Mouse (Mus musculus): ENCODE results near the gene Rnf39.
A peak's percentile ranks its signal among the peaks of the same experiment; 100 is the strongest.

Rnf39 gene

DNA sequence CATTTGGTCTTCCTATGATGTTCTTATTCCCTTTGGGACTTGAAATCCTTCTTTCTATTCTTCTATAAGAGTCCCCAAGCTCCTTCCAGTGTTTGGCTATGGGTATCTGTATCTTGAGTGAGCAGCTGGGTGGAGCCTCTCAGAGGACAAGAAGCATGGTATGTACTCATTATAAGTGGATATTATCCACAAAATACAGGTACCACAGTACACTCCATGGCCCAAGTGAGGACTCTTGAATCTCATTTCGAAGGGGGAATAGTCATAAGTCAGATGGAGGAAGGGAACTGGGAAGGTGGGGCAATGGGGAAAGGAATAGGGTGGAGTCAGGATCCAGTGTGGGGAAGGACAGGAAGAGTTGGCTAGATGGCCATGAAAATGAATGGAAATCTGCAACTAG, 10.3 kb downstream of the Rnf39 start:
- TF ChIP-seq GATA4 (IDR thresholded peaks at IDR 0.05; ENCODE audit: insufficient replicate concordance, low read length): no peak

DNA sequence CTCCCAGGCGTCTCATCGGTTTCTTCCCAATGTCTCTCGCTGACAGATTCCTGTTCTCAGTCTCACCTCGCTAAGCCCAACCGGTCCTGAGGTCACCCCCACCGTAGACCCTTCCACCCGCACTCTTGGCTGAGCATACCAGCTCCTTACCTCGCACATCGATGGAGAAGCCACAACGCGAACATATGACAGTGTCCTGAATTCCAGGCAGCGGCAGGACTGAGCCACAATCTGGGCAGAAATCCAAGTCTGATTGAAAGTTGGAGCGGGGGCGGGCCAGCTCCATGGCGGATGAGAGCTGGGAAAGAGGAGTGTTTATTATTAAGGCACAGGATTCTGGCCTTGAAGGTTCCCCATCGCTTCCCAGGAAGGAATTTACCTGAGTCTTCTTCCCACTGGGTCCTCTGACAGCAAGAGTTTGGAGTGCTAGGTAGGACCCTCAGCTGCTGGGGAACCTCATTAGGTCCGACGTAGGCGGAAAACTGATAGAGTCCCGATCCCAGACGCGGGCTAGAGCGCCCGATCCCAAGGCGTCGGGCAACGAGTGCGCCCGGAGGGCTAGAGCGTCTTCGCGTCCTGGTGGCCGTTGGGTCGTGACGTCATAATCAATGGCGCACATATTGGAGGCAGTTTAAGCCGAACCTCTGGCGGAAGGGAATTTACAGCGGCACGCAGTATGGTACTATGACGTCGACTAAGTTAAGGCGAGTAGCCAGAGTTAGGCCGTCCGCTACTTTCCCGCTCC, 15.5 kb downstream of the Rnf39 start, which contains the start of the genes Znrd1 and Znrd1as:
Znrd1 (minus strand) TSS at position 561 of the 745 bp plus-strand sequence.
Znrd1as (plus strand) TSS at position 594 of the 745 bp plus-strand sequence.
- TF ChIP-seq GATA4 (IDR thresholded peaks at IDR 0.05; ENCODE audit: insufficient replicate concordance, low read length): peak; percentile 71; the same call in 1 of the 2 replicates

DNA sequence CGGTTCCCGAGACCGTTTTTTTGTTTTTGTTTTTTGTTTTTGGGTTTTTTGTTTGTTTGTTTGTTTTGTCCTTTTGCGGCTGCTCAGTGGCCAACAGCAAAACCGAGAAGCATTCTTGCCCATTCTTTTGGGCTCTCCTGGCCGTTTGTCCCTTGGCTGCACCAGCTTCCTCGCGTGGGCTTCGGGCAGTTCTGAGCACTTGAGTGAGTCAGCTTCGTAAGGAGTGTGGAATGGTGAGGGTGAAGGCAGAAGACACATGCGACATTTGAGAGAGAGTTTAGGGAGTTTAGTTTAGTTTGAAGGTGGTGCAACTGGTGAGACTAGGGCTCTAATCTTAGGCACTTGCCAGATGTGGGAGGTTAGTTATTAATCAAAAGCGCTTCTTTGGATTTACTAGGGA, 16.2 kb downstream of the Rnf39 start:
- TF ChIP-seq GATA4 (IDR thresholded peaks at IDR 0.05; ENCODE audit: insufficient replicate concordance, low read length): no peak

GRCm38 (mm10) chr17:36961125-36961524, 18.4 kb downstream of the Rnf39 start:
- no peak for TF ChIP-seq GATA4 (IDR thresholded peaks at IDR 0.05; ENCODE audit: insufficient replicate concordance, low read length)

- TF ChIP-seq GATA4 (IDR thresholded peaks at IDR 0.05; ENCODE audit: insufficient replicate concordance, low read length): no peak
Observed at GRCm38 (mm10) chr17:36966875-36967274, 24.2 kb downstream of the Rnf39 start.

DNA sequence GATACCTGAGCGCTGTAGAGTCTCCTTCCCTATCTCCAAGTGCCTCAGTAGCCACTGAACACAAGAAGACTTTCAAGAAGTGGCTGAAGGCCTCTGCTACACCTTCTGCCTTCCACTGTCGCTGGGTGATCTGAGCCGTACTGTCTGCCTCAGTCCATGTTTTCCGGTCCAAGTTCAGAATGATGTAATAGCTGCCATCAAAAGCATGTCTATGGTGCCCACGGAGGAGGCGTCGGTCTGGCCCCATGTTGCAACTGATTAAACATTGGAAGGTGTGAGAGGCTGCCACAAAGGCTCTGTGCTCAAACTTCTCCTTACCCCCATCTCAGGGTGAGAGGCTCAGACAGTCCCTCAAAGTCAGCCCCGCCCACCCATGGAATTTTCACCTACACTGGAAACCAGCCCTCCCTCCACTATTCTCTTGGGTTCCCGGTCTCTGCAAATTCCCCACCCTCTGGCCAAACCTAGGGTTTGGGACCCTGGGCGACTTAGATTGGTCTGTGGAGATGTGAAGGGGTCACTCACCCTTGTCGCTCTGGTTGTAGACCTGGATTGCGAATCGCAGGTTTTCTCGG, 27.7 kb downstream of the Rnf39 start:
- TF ChIP-seq GATA4 (IDR thresholded peaks at IDR 0.05; ENCODE audit: insufficient replicate concordance, low read length): no peak

DNA sequence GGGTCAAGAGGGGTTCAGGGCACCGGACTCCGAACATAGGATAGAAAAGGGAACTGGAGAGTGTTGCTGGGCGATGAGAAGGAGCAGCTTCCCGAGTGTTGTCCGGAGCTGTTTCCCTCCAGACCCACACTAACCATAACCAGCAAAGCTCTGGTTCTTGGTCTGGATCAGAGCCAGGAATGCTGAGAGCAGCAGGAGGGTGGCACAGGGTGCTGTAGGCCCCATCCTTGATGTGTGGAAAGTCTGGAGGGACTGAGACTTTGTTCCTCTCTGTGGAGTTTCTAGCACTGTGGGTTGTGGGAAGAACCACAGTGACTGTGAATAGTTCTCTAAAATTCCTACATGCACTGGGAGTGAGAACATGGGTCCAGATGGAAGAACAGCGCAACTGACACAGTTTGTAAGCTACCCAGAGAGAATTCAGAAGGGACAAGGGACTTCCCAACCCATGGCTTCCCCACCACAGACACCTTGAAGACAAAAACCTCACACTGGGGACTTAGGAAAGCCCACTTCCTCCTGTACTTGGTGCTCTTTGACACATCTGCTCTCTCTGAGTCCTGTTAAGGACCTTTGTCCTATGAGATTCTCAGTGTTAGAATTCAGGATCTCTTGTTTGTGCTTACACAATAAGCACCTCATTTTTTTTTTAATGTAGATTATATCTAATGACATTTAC, 28.6 kb downstream of the Rnf39 start:
- TF ChIP-seq GATA4 (IDR thresholded peaks at IDR 0.05; ENCODE audit: insufficient replicate concordance, low read length): no peak

DNA sequence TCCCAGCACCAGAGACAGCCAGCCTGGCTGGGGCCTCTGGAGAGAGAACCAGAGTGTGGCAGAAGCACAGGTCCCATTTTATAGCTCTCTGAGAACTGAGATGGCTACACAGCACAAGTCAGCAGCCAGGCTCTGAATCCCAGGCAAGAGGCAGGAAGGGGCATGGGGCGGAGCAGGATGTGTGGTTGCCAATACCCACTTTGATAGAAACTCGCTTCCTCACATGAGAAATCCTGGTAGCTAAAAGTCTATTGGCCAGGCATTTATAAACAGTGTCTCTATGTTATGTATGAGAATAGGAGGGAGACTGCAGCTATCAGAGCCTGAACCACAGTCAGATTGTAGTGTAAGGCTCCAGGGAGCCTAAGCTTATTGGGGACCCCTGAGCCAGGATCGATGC, 30.1 kb downstream of the Rnf39 start:
- TF ChIP-seq GATA4 (IDR thresholded peaks at IDR 0.05; ENCODE audit: insufficient replicate concordance, low read length): no peak

- no peak for TF ChIP-seq GATA4 (IDR thresholded peaks at IDR 0.05; ENCODE audit: insufficient replicate concordance, low read length)
Observed at GRCm38 (mm10) chr17:36973271-36973787, 30.6 kb downstream of the Rnf39 start.

DNA sequence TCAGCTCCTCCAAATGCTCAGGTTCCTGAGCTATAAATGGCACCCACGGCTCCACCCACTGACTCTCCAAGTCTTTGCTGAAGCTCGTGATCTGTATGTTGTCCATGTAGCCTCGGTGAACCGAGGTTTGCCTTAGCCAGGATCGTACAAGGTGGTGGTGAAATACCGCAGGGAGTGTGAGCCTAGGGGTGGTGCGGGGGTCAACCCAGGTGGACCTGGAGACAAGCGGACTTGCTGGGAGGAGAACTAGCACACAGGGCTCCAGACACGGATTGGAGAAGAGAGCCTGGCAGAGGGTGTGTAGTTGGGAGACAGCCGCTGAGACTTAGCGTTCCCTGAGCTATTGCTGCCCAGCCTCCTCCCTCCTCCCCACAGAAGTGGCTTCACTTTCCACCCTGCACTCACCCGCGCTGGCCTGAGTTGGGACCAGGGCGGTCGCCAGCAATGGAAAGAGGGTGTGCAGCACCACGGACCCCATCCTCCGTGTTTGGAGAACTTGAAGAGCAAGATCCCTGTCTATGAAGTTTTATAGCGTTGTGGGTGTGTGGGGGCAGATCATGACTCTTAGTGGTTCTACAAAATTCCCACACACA, 38.6 kb downstream of the Rnf39 start, which contains the start of gene 2410137M14Rik:
2410137M14Rik (minus strand) TSS at position 17 of the 593 bp plus-strand sequence.
- no peak for TF ChIP-seq GATA4 (IDR thresholded peaks at IDR 0.05; ENCODE audit: insufficient replicate concordance, low read length)

- no peak for TF ChIP-seq GATA4 (IDR thresholded peaks at IDR 0.05; ENCODE audit: insufficient replicate concordance, low read length)
Observed at GRCm38 (mm10) chr17:36981845-36982244, 39.1 kb downstream of the Rnf39 start.

- TF ChIP-seq GATA4 (IDR thresholded peaks at IDR 0.05; ENCODE audit: insufficient replicate concordance, low read length): no peak
Observed at GRCm38 (mm10) chr17:36982253-36983155, 39.8 kb downstream of the Rnf39 start.

DNA sequence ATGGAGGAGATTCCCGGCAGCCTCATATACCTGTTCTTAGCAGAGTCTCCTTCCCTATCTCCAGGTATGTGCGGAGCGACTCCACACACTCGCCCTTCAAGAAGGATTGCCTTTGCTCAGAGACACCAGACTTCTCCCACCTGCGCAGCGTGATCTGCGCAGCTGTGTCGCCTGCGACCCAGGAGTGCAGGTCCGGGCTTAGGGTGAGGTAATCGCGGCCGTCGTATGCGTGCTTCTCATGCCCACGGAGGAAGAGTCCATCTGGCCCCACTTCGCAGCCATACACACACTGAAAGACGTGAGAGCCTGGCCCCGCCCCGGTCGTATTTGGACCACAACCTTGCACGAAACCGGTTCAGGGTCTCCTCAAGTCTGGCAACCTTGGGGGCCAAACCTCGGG, 45.8 kb downstream of the Rnf39 start:
- no peak for TF ChIP-seq GATA4 (IDR thresholded peaks at IDR 0.05; ENCODE audit: insufficient replicate concordance, low read length)

GRCm38 (mm10) chr17:36989437-36989836, 46.7 kb downstream of the Rnf39 start, which contains the start of gene H2-M5:
Gene H2-M5, minus strand, starts transcription at chr17:36989537.
- no peak for TF ChIP-seq GATA4 (IDR thresholded peaks at IDR 0.05; ENCODE audit: insufficient replicate concordance, low read length)
